Mouse (Mus musculus) mesoderm, embryonic 11.5 days (tissue): ENCODE results near the gene Camta1.

Experiments used
- DNase-seq: peaks from one replicate; pipeline ENCODE4 v3.0.0-alpha.2; 2012; ENCODE audit warnings: low read depth, low spot score

The Camta1 gene

DNA sequence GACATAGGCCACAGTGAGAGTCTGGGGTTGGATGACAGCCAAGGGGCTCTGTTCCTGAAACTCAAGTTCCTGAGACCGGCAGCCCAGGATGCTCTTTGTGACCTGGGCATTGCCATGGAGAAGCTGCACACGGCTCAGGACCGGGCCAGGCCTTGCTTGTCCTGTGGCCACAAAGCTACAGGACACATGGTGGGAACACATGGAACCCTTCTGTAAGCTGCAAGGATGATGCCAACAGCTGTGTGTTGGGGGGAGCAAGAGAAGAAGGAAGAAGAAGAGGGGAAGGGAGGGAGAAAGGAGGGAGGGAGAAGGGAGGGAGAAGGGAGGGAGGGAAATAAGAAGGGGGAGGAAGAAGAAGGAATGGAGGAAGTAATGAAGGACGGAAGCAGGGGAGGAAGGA, 645.8 kb downstream of the Camta1 start:
- DNase-seq = no peak

DNA sequence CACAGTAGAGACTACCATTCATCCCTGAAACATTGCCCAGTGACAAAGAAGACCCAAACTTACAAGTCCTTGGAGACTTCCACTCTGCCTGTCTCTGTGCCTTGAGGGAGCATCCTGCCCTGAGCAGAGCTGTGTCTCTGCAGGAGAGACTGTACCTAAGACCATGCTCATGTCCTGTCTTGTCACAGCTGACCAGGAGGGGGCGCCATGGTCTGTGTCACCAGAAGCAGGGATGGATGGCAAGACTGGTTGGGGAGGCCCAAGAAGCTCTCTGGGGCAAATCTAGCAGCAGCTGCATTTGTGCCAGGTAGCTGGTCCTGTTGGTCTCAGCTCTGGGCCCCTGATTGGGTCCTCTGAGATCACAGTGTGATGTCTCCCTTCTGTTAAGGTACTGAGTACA, 646.5 kb downstream of the Camta1 start:
- no peak for DNase-seq

- no peak for DNase-seq
These were observed 648.2 kb downstream of the Camta1 start for GRCm38 (mm10) chr4:151213475-151213874.

GRCm38 (mm10) chr4:151211992-151212391, 649.7 kb downstream of the Camta1 start:
- no peak for DNase-seq

DNA sequence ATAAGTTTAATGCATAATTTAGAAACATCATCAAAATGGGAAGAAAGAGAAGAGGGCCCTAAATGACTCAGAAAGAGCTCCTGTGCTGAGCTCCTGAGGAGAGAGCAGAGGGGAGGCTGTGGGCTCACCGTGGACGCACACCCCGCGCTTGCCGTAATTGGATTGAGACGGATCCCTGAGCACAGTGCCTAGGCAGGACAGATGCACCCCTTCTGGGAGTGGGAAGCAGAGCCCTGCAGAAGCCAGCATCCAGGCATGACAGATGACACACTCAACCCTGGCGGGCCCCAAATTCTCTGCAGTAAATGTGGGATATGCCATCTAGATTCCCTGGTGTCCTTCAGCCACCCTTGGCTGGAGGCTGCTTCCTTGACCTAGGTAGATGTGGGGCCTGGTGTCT, 654.1 kb downstream of the Camta1 start:
- no peak for DNase-seq

DNA sequence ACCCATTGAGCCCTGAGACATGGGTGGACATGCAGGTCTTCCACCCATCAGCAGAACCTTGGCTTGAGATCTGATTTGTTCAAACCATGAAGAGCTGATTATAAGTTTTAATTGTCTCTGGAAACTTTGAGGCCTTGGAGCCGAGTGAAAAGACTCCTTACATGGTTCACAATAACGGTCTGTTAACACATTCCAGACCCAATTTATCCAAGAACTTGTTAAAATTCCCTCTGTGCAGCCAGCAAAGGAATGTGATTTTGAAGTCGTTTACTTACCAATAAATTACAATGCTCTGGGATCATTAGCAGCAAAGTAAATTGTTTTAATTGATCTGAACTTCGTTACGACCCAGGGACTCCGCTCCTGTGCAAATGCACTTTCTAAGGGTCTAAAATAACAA, 658.8 kb downstream of the Camta1 start:
- DNase-seq = no peak

DNA sequence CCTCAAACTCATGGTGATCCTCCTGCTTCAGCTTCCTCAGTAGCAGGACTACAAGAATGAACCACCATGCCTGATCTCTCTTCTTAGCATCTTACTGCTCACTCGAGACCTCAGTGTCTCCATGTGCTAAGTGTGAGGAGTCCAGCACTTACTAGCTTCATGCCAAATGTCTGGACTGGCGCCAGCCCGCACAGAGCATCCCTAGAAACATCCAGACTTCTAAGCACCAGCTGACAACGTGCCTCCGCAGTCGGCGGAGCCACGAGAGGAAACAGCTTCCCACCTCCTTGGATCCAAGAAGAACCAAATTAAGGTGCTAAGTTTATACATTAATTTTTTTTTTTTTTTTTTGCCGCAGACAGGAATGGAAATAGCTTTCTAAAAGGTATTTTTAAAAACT, 661.4 kb downstream of the Camta1 start:
- no peak for DNase-seq

DNA sequence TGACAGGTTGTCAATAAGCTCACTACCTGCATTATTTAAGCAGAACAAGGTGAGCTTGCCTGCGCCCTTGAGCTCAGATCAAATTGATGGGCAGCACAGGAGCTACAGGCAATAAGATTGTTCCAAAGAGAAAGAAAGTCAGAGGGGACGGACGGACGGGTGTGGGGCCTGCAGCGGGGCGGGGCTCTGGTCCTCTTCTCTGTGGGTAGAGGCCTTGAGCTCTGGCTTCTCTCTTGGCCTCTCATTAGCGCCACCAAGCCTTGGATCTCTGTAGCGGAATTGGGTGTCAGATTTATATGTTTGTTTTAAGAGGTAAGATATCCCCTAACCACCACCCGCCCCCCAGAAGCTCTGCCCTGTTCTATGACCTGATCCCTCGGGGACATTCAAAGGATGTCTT, 666.5 kb downstream of the Camta1 start:
- DNase-seq = no peak

DNA sequence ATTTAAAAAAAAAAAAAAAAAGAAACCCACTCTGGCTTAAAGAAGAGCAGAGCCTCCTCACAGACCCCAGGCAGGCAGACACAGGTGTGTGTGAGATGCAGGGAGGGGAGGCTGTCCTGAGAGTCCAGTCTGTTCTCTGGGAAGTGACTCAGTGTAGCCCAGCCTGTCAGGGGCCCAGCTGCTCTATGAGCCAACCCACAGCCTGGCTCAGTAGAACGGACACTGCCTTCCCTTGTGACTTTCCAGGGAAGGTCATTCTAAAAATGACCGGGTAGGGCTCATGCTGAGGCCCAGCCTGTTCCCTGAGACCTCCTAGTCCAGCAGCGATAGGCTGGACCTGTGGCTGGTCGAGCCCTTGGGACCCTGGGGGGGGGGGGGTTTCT, 667.0 kb downstream of the Camta1 start:
- no peak for DNase-seq

DNA sequence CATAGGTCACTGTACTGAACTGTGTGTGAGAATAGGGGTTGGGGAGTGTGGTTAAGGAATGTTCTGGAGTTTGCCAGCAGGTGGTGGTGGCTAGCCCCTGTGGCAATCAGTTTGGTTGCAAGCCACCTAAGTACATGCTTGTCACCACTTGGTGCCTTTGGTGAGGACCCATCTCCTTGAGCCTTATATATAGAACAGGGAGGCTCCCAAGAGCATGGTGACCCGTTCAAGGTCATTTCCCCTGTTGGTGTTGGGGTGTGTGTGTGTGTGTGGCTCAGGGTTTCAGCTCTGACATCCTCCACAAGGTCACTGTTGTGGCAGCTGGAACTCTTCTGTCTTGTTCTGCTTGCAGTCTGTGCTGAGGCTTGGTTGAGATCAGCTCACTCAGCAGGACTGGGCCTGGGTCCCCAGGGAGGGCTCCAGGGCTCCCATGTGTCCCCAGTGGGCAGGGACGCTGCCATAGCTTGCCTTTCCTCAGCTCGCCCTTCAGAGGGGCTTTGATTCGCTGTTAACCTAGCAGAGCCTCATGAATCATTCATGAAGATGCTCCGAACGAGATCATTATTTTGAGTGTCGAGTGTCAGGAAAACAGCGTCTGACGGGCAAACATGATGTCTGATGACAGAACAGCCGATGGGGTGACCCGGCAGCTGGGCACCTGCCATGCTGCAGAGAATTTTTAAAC, 667.5 kb downstream of the Camta1 start:
- peak; percentile 66 for DNase-seq

DNA sequence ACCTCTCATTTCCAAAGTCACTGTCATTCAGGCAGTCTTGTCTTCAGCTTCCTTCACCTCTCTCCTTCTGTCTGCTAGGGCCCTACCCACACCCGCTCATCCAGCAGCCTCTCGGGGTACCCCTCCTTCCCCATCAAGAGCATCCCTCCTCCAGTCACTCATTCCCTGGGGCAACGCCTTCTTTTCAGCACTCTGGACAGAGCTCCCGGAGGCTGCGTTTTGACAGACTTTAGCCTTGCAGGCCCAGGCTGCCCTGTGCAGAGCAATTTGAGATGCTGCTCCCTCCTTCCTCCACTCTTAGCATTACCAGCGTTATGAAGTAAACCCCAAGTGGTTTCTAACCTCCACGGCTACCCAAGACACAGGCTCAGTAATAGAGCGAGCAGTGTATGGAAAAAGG, 675.2 kb downstream of the Camta1 start:
- peak; percentile 84 for DNase-seq

GRCm38 (mm10) chr4:151185750-151186149, 675.9 kb downstream of the Camta1 start:
- DNase-seq = peak; percentile 72

DNA sequence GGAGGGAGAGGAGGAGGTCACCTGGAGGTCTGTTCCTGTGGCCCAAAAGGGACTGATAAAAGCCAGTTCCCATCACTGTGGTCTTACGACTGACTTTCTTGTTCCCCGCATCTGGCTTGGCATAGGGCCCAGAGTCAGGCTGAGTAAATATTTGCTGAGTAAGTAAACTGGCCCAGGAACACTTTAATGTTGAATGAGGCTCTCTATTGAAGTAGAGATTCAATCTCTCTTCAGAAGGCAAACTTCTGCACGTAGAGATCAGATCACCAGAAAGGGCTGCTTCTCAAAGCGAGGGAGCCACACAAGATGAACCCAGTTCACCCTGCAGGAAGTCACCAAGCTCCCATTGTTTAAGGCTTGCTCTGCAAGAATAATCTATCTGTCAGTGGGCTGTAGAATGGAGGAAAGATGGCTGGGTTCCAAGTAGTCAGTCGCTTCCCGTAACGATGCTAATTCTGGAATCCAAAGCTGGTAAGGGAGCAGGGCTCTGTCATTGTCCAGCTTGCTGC, 681.2 kb downstream of the Camta1 start:
- DNase-seq = no peak

DNA sequence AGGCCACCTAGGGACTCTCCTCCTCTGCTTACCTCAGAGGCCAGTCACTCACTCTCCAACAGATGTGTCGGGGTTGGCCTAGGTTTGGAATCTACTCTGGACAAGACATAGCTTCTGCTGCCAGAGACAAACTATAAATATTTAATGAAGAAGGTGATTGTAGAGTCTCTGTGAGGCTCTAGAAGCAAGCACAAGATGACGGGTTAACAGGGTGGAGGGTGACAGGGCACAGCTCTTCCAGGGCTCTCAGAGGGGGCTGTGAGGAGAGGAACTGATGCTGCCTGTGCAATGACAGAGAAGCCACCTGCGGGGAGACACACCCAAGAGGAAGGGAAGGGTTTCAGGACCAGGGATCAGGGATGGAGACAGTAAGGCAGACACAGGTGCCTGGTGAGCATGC, 682.0 kb downstream of the Camta1 start:
- no peak for DNase-seq

DNA sequence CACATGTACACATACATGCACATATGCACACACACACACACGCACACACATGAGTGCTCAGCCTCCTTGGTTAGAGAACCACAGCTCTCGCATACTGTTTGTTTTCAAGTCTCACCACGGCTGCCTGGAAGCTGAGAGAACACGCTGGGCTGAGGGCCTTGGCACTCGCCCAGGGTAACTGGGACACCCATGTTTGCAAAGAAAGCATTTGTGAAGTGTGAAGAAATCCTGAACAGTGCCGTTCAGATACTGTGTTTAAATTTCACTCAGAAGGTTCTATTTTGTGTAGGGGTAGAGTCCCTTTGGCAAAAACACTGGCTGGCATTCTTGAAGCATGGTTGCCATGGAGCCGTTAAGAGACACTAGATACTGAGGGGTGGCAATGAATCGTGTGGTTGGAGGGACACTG, 682.7 kb downstream of the Camta1 start:
- DNase-seq = no peak

GRCm38 (mm10) chr4:151172526-151172925, 689.1 kb downstream of the Camta1 start:
- DNase-seq = no peak

- DNase-seq = no peak
These were observed 690.6 kb downstream of the Camta1 start for GRCm38 (mm10) chr4:151171117-151171516.

DNA sequence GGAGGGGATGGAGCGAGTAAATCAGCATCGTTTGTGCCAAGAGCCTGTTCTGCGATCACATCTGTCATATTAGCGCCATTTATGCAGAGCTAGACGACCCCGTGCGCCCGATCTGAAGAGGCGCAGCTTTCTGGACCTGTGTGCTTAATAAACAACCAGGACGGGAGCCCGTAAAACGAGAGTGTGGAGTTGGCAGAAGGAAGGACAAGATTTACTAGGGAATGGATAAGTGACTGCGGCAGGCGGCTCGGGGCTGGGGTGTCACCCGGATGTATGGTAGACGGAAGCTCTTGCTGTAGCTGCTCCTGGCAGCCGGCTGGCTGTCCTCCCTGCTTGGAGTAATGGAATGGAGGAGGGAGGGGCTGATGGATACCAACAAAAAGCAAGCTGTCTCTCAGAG, 691.0 kb downstream of the Camta1 start:
- peak; percentile 39 for DNase-seq

GRCm38 (mm10) chr4:151166969-151167368, 694.7 kb downstream of the Camta1 start:
- no peak for DNase-seq

DNA sequence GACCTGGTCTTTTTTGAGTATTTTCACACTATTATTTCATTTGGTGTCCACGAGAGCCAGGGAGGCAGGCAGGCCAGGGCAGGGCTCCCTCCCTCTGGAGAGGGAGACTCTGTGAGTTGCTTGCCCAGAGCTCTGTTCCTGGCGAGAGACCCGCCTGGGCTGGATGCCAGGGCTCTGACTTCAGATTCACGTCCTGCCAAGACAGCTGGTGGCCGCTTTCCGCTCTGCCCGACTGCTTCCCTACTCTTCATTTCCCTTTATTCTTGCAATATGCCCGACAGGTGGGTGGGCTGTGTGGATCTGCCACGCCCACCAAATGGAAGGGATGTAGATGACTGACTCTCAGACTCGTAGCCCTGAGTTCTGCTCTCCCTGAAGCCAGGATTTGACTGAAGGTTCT, 696.1 kb downstream of the Camta1 start:
- DNase-seq = no peak

- DNase-seq = no peak
These were observed 697.4 kb downstream of the Camta1 start for GRCm38 (mm10) chr4:151164309-151164708.

- no peak for DNase-seq
These were observed 699.8 kb downstream of the Camta1 start for GRCm38 (mm10) chr4:151161869-151162268.

GRCm38 (mm10) chr4:151160932-151161331, 700.7 kb downstream of the Camta1 start:
- DNase-seq = no peak

GRCm38 (mm10) chr4:151160476-151160875, 701.2 kb downstream of the Camta1 start:
- no peak for DNase-seq
